ENCODE assay signal across 8 mouse cellular contexts in the genomic region with DNA sequence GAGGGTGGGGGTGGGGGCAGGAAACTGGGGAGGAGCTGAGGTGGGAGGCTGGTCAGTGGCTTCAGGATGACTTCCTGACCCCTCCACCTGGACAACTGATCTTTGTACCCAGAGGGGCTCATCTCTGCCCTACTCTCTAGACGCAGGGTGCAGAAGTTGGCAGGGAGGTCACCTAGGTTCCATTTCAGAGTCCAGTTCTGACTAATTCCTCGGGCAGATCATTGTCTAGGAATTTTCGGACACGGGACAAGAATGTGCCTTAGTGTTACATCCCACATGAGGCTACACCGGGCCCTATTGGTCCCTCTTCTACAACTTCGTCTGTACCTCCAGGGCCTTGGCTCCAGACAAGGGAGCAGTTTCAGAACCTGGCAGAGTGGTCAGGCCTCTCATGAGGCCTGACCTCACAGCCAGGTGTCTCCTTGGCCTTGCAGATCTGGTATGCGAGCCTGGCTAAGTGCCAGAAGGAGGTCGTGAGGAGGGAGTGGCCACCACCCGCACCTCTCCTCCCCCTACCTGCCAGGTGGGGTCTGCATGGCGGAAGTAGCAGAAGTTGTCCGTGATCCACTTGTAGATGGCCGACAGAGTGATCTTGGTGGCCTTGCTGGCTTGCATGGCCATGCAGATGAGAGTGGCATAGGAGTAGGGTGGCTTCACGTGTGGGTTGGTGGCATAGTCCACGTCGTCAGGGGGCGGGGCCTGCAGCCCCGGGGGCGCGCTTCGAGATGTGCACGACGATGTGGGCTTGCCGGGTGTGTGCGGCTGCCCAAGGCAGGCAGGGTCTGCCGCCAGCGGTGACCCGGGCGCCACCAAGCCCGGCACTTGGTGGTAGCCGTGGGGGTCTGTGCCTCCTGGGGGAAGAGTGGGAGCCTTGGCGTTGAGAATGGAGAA. TPM values are rescaled to one million over a fixed set of nuclear protein-coding genes. Genes with fewer than 3 reads are reported as not detected.
DNase-seq lines count a peak whose midpoint lies in the region; ATAC-seq and TF ChIP-seq lines count a peak whose summit lies in the region.

No protein-coding gene starts in this region.

- peaks cover 8% of the 10 kb centered on the region for H3K27me3 ChIP-seq in forebrain, embryonic 14.5 days (replicated peaks; ENCODE audit: control insufficient read depth, insufficient read depth, low read length)
- H3K27me3 ChIP-seq in neural tube, embryonic 14.5 days (ENCODE audit: control insufficient read depth, insufficient read depth, low read length), result no peaks in the 10 kb centered on the region; the same call in 1 of the 2 replicates

- TF ChIP-seq CTCF in layer of hippocampus, adult 2 months (conservative IDR thresholded peaks at IDR 0.05), result no peak

- H3K4me1 ChIP-seq in forebrain, embryonic 14.5 days (ENCODE audit: control insufficient read depth, insufficient read depth, low read length), result peaks cover 62% of the 10 kb centered on the region
- peaks cover 27% of the 10 kb centered on the region for H3K4me1 ChIP-seq in neural tube, embryonic 14.5 days (ENCODE audit: control insufficient read depth, insufficient read depth, low read length)

- peak overlapping the region; percentile 77; the same call in 1 of the 2 replicates for H3K27ac ChIP-seq in layer of hippocampus, adult 2 months
- H3K27ac ChIP-seq in forebrain, embryonic 14.5 days (ENCODE audit: low read depth, low read length), result no peak overlapping the region
- H3K27ac ChIP-seq in neural tube, embryonic 14.5 days (ENCODE audit: low read depth, low read length), result no peak overlapping the region

- peaks cover 12% of the 10 kb centered on the region for H3K36me3 ChIP-seq in forebrain, embryonic 14.5 days (ENCODE audit: control insufficient read depth, insufficient read depth, low read length)
- H3K36me3 ChIP-seq in neural tube, embryonic 14.5 days (ENCODE audit: control insufficient read depth, insufficient read depth, low read length), result no peaks in the 10 kb centered on the region

- H3K4me2 ChIP-seq in forebrain, embryonic 14.5 days (ENCODE audit: low read length), result peak overlapping the region; percentile 99
- peak overlapping the region; percentile 90 for H3K4me2 ChIP-seq in neural tube, embryonic 14.5 days (ENCODE audit: low read depth, low read length)

- no peaks in the 10 kb centered on the region for H3K9me3 ChIP-seq in forebrain, embryonic 14.5 days (replicated peaks; ENCODE audit: control insufficient read depth, low read length)
- H3K9me3 ChIP-seq in neural tube, embryonic 14.5 days (ENCODE audit: control insufficient read depth, low read length), result no peaks in the 10 kb centered on the region

- peak overlapping the region; percentile 43 for H3K9ac ChIP-seq in forebrain, embryonic 14.5 days (ENCODE audit: low read length)
- H3K9ac ChIP-seq in neural tube, embryonic 14.5 days (replicated peaks; ENCODE audit: low read depth, low read length), result no peak overlapping the region; the same call in 1 of the 2 replicates

- WGBS in forebrain, embryonic 14.5 days, result 26% methylated on average over 31 of the region's 31 CpGs
- WGBS in neural tube, embryonic 14.5 days, result 27% methylated on average over 31 of the region's 31 CpGs

- no peak for ATAC-seq in forebrain, embryonic 14.5 days
- no peak for ATAC-seq in neural tube, embryonic 14.5 days (ENCODE audit: low read depth)
- no peak for ATAC-seq in megakaryocyte progenitor cell, adult 5-6 weeks (replicated peaks; ENCODE audit: poor library complexity)

- DNase-seq in layer of hippocampus, adult 2 months (ENCODE audit: low spot score in 2 of 2), result no peak
- DNase-seq in layer of hippocampus, postnatal 36 days, result no peak
- no peak for DNase-seq in forebrain, embryonic 14.5 days (ENCODE audit: low spot score)
- peak; percentile 47 for DNase-seq in kidney, postnatal 14 days
- DNase-seq in right cerebral cortex, postnatal 10 days (ENCODE audit: low spot score in 2 of 2), result no peak
- no peak for DNase-seq in embryo, embryonic 9.5 days (ENCODE audit: extremely low spot score)

- no peak overlapping the region for H3K4me3 ChIP-seq in layer of hippocampus, adult 2 months
- peak overlapping the region; percentile 44 for H3K4me3 ChIP-seq in forebrain, embryonic 14.5 days (ENCODE audit: low read depth, low read length)
- H3K4me3 ChIP-seq in neural tube, embryonic 14.5 days (ENCODE audit: low read depth, low read length), result peak overlapping the region; percentile 39

RNA-seq across cellular contexts. Expression of gene Foxj1, which starts 1.4 kb away (rescaled TPM):
- total RNA-seq in layer of hippocampus, adult 2 months (2021), result 1 to 10 TPM; 4.3 to 5.9 TPM
- 1 to 10 TPM; 4.3 to 5.8 TPM for total RNA-seq in layer of hippocampus, postnatal 36 days (2021)
- polyA plus RNA-seq in forebrain, embryonic 14.5 days (2014; fragmentation: Nextera tagmentation; extraction: Ambion mirVana), result 7.3 and 8.7 TPM in 2 replicates
- 5.0 and 7.3 TPM in 2 replicates for polyA plus RNA-seq in neural tube, embryonic 14.5 days (2014; fragmentation: Nextera tagmentation; extraction: Ambion mirVana)
- not detected in 2 replicates for total RNA-seq in megakaryocyte progenitor cell, adult 5-6 weeks (2015)
- not detected in 2 replicates for total RNA-seq in megakaryocyte progenitor cell, adult 5-6 weeks (2017)

RNA-seq across cellular contexts. Expression of gene Exoc7, which starts 26.7 kb away (rescaled TPM):
- 10 to 100 TPM; 83.2 to 94.8 TPM for total RNA-seq in layer of hippocampus, adult 2 months (2021)
- 10 to 100 TPM; 77.1 to 80.9 TPM for total RNA-seq in layer of hippocampus, postnatal 36 days (2021)
- 107 and 114 TPM in 2 replicates for polyA plus RNA-seq in forebrain, embryonic 14.5 days (2014; fragmentation: Nextera tagmentation; extraction: Ambion mirVana)
- 112 and 129 TPM in 2 replicates for polyA plus RNA-seq in neural tube, embryonic 14.5 days (2014; fragmentation: Nextera tagmentation; extraction: Ambion mirVana)
- total RNA-seq in megakaryocyte progenitor cell, adult 5-6 weeks (2015), result 29.1 and 44.3 TPM in 2 replicates
- total RNA-seq in megakaryocyte progenitor cell, adult 5-6 weeks (2017), result 21.7 and 22.1 TPM in 2 replicates

RNA-seq across cellular contexts. Expression of gene Galr2, which starts 53.0 kb away (rescaled TPM):
- not detected for total RNA-seq in layer of hippocampus, adult 2 months (2021)
- not detected for total RNA-seq in layer of hippocampus, postnatal 36 days (2021)
- polyA plus RNA-seq in forebrain, embryonic 14.5 days (2014; fragmentation: Nextera tagmentation; extraction: Ambion mirVana), result 0.09 and 0.11 TPM in 2 replicates
- 0.22 and 0.46 TPM in 2 replicates for polyA plus RNA-seq in neural tube, embryonic 14.5 days (2014; fragmentation: Nextera tagmentation; extraction: Ambion mirVana)
- not detected in 2 replicates for total RNA-seq in megakaryocyte progenitor cell, adult 5-6 weeks (2015)
- not detected in 2 replicates for total RNA-seq in megakaryocyte progenitor cell, adult 5-6 weeks (2017)

RNA-seq across cellular contexts. Expression of gene Srp68, which starts 59.8 kb away (rescaled TPM):
- total RNA-seq in layer of hippocampus, adult 2 months (2021), result 10 to 100 TPM; 63.7 to 64.1 TPM
- 10 to 100 TPM; 60.7 to 66.0 TPM for total RNA-seq in layer of hippocampus, postnatal 36 days (2021)
- polyA plus RNA-seq in forebrain, embryonic 14.5 days (2014; fragmentation: Nextera tagmentation; extraction: Ambion mirVana), result 53.2 and 60.4 TPM in 2 replicates
- polyA plus RNA-seq in neural tube, embryonic 14.5 days (2014; fragmentation: Nextera tagmentation; extraction: Ambion mirVana), result 52.0 and 57.2 TPM in 2 replicates
- 59.1 and 65.6 TPM in 2 replicates for total RNA-seq in megakaryocyte progenitor cell, adult 5-6 weeks (2015)
- 63.1 and 67.3 TPM in 2 replicates for total RNA-seq in megakaryocyte progenitor cell, adult 5-6 weeks (2017)

Comparison
In these comparisons a context has a peak if more than half of its experiments do, and no peak if none do; other contexts are left out.
1. RNA of gene Foxj1, which starts 1.4 kb away (total RNA-seq): 4.3 to 5.9 TPM in layer of hippocampus, adult 2 months and 4.3 to 5.8 TPM in layer of hippocampus, postnatal 36 days; not detected in megakaryocyte progenitor cell, adult 5-6 weeks; every median in the first group is over 4 times any median in the second.